Mouse (Mus musculus): ENCODE results near the gene 4931414P19Rik.

GRCm38 (mm10) chr14:54572122-54572521 is 33.7 kb downstream of the 4931414P19Rik start:
- no peak for TF ChIP-seq CHD2 (IDR thresholded peaks at IDR 0.05; ENCODE audit: low read depth, low read length)
- no peak for TF ChIP-seq MAFK (IDR thresholded peaks at IDR 0.05; ENCODE audit: insufficient read depth, low read depth, low read length)
- TF ChIP-seq ZNF384 (IDR thresholded peaks at IDR 0.05; ENCODE audit: low read depth, low read length) = no peak
